Mouse (Mus musculus): Measurements from ENCODE around the gene Ano10. TPM values are rescaled to one million over a fixed set of nuclear protein-coding genes. Genes with fewer than 3 reads are reported as not detected.

The Ano10 gene
- total and polyA plus RNA-seq, 2 experiments from 2014 or later: 29.9 to 33.0 TPM

GRCm38 (mm10) chr9:122288416-122288815 is 5.8 kb downstream of the Ano10 start:
- ATAC-seq (ENCODE audit: low FRiP score): no peak
- Histone ChIP-seq H3K4me2 (ENCODE audit: low read depth, low read length, poor library complexity, severe bottlenecking) (no peak overlapping the region), H3K9me3 (ENCODE audit: low read length) (no peaks in the 10 kb centered on the region), H3K27ac (ENCODE audit: low read depth, low read length) (no peak overlapping the region), H3K36me3 (ENCODE audit: insufficient read depth, low read length) (no peaks in the 10 kb centered on the region), H3K4me1 (ENCODE audit: insufficient read depth, low read length) (0 out of 2 replicates have a peak, but pooled peaks cover 3% of the 10 kb centered on the region), H3K9ac (replicated peaks; ENCODE audit: low read length, poor library complexity, severe bottlenecking) (no peak overlapping the region), H3K4me3 (ENCODE audit: low read depth, low read length) (no peak overlapping the region), H3K27me3 (ENCODE audit: insufficient read depth, low read length) (no peaks in the 10 kb centered on the region)
- TF ChIP-seq CTCF (IDR thresholded peaks at IDR 0.05): no peak
- no peak for DNase-seq (ENCODE audit: low spot score)
- 34% methylated on average over 3 of the region's 3 CpGs for WGBS

- 93% methylated on average over 3 of the region's 3 CpGs for WGBS
- no peak overlapping the region for H3K9ac ChIP-seq (replicated peaks; ENCODE audit: low read length, poor library complexity, severe bottlenecking)
- no peaks in the 10 kb centered on the region for H3K27me3 ChIP-seq (ENCODE audit: insufficient read depth, low read length)
- no peak overlapping the region for H3K27ac ChIP-seq (ENCODE audit: low read depth, low read length)
- DNase-seq (ENCODE audit: low spot score): no peak
- TF ChIP-seq CTCF (IDR thresholded peaks at IDR 0.05): no peak
- no peaks in the 10 kb centered on the region for H3K9me3 ChIP-seq (ENCODE audit: low read length)
- H3K4me1 ChIP-seq (ENCODE audit: insufficient read depth, low read length): 0 out of 2 replicates have a peak, but pooled peaks cover 3% of the 10 kb centered on the region
- no peak for ATAC-seq (ENCODE audit: low FRiP score)
- no peaks in the 10 kb centered on the region for H3K36me3 ChIP-seq (ENCODE audit: insufficient read depth, low read length)
- no peak overlapping the region for H3K4me2 ChIP-seq (ENCODE audit: low read depth, low read length, poor library complexity, severe bottlenecking)
- no peak overlapping the region for H3K4me3 ChIP-seq (ENCODE audit: low read depth, low read length)
Measured at GRCm38 (mm10) chr9:122287526-122287925, 6.7 kb downstream of the Ano10 start.

GRCm38 (mm10) chr9:122285833-122286310 is 8.4 kb downstream of the Ano10 start:
- TF ChIP-seq CTCF (IDR thresholded peaks at IDR 0.05): no peak
- no peaks in the 10 kb centered on the region for H3K27me3 ChIP-seq (ENCODE audit: insufficient read depth, low read length)
- no peak overlapping the region for H3K27ac ChIP-seq (ENCODE audit: low read depth, low read length)
- no peak overlapping the region for H3K4me3 ChIP-seq (ENCODE audit: low read depth, low read length)
- WGBS: 22% methylated on average over 4 of the region's 4 CpGs
- H3K4me2 ChIP-seq (ENCODE audit: low read depth, low read length, poor library complexity, severe bottlenecking): 0 out of 2 replicates have a peak overlapping the region, but pooled peaks have one; percentile 6
- 0 out of 2 replicates have a peak, but pooled peaks cover 3% of the 10 kb centered on the region for H3K4me1 ChIP-seq (ENCODE audit: insufficient read depth, low read length)
- ATAC-seq (ENCODE audit: low FRiP score) (no peak), DNase-seq (ENCODE audit: low spot score) (no peak)
- H3K36me3 ChIP-seq (ENCODE audit: insufficient read depth, low read length): no peaks in the 10 kb centered on the region
- H3K9me3 ChIP-seq (ENCODE audit: low read length): no peaks in the 10 kb centered on the region
- H3K9ac ChIP-seq (replicated peaks; ENCODE audit: low read length, poor library complexity, severe bottlenecking): no peak overlapping the region

GRCm38 (mm10) chr9:122285146-122285832 is 8.9 kb downstream of the Ano10 start:
- ATAC-seq (ENCODE audit: low FRiP score) (no peak), DNase-seq (ENCODE audit: low spot score) (peak; percentile 62)
- no peaks in the 10 kb centered on the region for H3K27me3 ChIP-seq (ENCODE audit: insufficient read depth, low read length)
- H3K4me1 ChIP-seq (ENCODE audit: insufficient read depth, low read length): 0 out of 2 replicates have a peak, but pooled peaks cover 3% of the 10 kb centered on the region
- TF ChIP-seq CTCF (IDR thresholded peaks at IDR 0.05): peak; percentile 44
- H3K36me3 ChIP-seq (ENCODE audit: insufficient read depth, low read length): no peaks in the 10 kb centered on the region
- H3K27ac ChIP-seq (ENCODE audit: low read depth, low read length): no peak overlapping the region
- 0 out of 2 replicates have a peak overlapping the region, but pooled peaks have one; percentile 6 for H3K4me2 ChIP-seq (ENCODE audit: low read depth, low read length, poor library complexity, severe bottlenecking)
- H3K4me3 ChIP-seq (ENCODE audit: low read depth, low read length): no peak overlapping the region
- WGBS: 24% methylated on average over 4 of the region's 11 CpGs
- no peak overlapping the region for H3K9ac ChIP-seq (replicated peaks; ENCODE audit: low read length, poor library complexity, severe bottlenecking)
- no peaks in the 10 kb centered on the region for H3K9me3 ChIP-seq (ENCODE audit: low read length)

GRCm38 (mm10) chr9:122284696-122285095 is 9.5 kb downstream of the Ano10 start:
- no peak for DNase-seq (ENCODE audit: low spot score)
- no peak for ATAC-seq (ENCODE audit: low FRiP score)
- Histone ChIP-seq H3K27ac (ENCODE audit: low read depth, low read length) (no peak overlapping the region), H3K27me3 (ENCODE audit: insufficient read depth, low read length) (no peaks in the 10 kb centered on the region), H3K4me1 (ENCODE audit: insufficient read depth, low read length) (0 out of 2 replicates have a peak, but pooled peaks cover 3% of the 10 kb centered on the region), H3K9me3 (ENCODE audit: low read length) (no peaks in the 10 kb centered on the region), H3K4me3 (ENCODE audit: low read depth, low read length) (no peak overlapping the region), H3K36me3 (ENCODE audit: insufficient read depth, low read length) (no peaks in the 10 kb centered on the region), H3K4me2 (ENCODE audit: low read depth, low read length, poor library complexity, severe bottlenecking) (no peak overlapping the region), H3K9ac (replicated peaks; ENCODE audit: low read length, poor library complexity, severe bottlenecking) (no peak overlapping the region)
- WGBS: 43% methylated on average over 2 of the region's 2 CpGs
- TF ChIP-seq CTCF (IDR thresholded peaks at IDR 0.05): no peak

GRCm38 (mm10) chr9:122281004-122281403 is 13.2 kb downstream of the Ano10 start:
- Histone ChIP-seq H3K9me3 (ENCODE audit: low read length) (no peaks in the 10 kb centered on the region), H3K4me2 (ENCODE audit: low read depth, low read length, poor library complexity, severe bottlenecking) (no peak overlapping the region), H3K27ac (ENCODE audit: low read depth, low read length) (no peak overlapping the region), H3K4me3 (ENCODE audit: low read depth, low read length) (no peak overlapping the region), H3K36me3 (ENCODE audit: insufficient read depth, low read length) (no peaks in the 10 kb centered on the region), H3K27me3 (ENCODE audit: insufficient read depth, low read length) (no peaks in the 10 kb centered on the region), H3K4me1 (ENCODE audit: insufficient read depth, low read length) (0 out of 2 replicates have a peak, but pooled peaks cover 3% of the 10 kb centered on the region), H3K9ac (replicated peaks; ENCODE audit: low read length, poor library complexity, severe bottlenecking) (no peak overlapping the region)
- no peak for ATAC-seq (ENCODE audit: low FRiP score)
- DNase-seq (ENCODE audit: low spot score): no peak
- TF ChIP-seq CTCF (IDR thresholded peaks at IDR 0.05): no peak
- 87% methylated on average over 4 of the region's 4 CpGs for WGBS
